Mouse (Mus musculus): Measurements from ENCODE around the gene Gltpd2. TPM values are rescaled to one million over a fixed set of nuclear protein-coding genes. Genes with fewer than 3 reads are reported as not detected.

Gltpd2 gene
- total RNA-seq, 2 experiments from 2014 or later, result not detected

DNA sequence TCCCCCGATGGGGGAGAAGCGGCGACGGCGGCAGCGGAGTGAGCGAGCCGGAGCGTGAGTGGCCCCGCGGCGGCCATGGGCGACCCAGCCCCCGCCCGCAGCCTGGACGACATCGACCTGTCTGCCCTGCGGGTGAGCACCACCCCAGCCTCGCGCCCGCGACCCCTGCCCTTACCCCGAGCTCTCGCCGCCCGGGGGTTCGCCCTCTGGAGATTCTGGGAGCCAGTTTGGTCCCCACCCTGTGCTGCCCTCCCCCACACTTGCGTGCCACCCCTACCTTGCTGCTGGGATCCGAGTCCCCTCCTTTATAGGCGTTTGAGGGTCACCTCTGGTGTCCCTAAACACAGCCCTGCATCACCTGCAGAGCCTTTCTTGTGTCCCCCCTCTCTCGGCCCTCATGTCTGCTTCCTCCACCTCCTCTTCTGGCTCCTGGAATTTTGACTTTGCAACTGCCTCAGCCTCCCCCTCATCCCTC is 44.0 kb downstream of the Gltpd2 start:
- DNase-seq (ENCODE audit: low spot score in 2 of 2), result no peak

- peak in 1 of 2 experiments; percentile 26 for DNase-seq (ENCODE audit: low spot score in 2 of 2)
These were observed 44.7 kb downstream of the Gltpd2 start for GRCm38 (mm10) chr11:70563470-70564275.

DNA sequence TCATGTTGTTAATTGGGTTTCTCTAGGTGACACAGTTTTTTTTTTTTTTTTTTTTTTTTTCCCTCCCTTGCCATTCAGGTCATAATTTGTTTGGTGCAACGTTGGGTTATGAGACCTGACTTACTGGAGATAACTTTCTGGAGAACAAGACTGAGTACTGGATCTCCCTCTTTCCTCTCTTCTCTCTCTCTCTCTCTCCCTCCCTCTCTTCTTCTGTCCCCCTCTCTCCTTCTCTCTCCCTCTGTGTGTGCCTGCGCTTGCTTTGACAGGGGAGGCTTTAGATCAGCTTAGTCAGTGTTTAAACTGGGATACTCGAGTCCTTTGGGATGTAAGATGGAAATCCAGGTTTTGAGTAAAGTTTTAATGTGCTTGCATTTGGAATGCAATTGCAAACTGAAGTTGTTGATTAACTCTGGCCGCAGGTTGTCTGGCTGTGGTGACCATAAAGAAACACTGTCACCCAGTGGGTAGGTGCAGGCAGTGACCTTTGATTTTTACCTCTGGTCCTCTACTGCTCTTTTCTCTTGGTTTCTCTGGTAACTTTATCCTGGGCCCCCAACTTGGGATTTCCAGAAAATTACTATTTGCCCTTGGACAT is 45.4 kb downstream of the Gltpd2 start:
- DNase-seq (ENCODE audit: low spot score in 2 of 2), result no peak

DNA sequence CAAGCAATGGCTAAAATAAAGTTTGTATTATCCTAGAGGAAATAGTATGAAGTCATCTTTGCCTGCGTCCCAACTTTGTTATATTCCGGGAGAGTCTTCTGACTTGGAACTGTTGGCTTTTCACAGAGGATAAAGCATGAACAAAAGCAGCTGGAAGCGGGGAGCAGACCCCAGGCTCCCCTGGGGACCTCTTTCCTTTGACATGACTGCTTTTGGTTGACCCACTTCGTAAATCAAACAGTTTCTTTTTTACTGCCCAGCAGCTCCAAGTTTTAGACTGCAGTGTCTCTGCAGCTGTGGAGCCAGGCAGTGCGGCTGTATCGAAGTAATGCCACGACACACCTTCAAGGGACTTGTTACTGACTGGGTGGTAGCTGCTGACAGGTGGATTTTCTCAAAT is 47.6 kb downstream of the Gltpd2 start:
- DNase-seq (ENCODE audit: low spot score in 2 of 2), result no peak

Other genes with a start within 250 kb of the Gltpd2 start
- gene Alox12e, start 196.6 kb upstream of the Gltpd2 start, total RNA-seq (2021), result not detected
- 1 to 10 TPM; 2.8 to 7.9 TPM for gene Alox15, start 167.2 kb upstream of the Gltpd2 start, total RNA-seq (2021)
- gene Pelp1, start 109.2 kb upstream of the Gltpd2 start, total RNA-seq (2021), result 10 to 100 TPM; 17.3 to 21.3 TPM
- gene Arrb2, start 86.6 kb upstream of the Gltpd2 start, total RNA-seq (2021), result 10 to 100 TPM; 21.4 to 25.4 TPM
- 10 to 100 TPM; 17.0 to 18.0 TPM for gene Med11, start 67.3 kb upstream of the Gltpd2 start, total RNA-seq (2021)
- gene Zmynd15, start 59.8 kb upstream of the Gltpd2 start, total RNA-seq (2021), result 1 to 10 TPM; 2.8 to 2.9 TPM
- 10 to 100 TPM; 11.3 to 18.3 TPM for gene Cxcl16, start 59.2 kb upstream of the Gltpd2 start, total RNA-seq (2021)
- not detected for gene Tm4sf5, start 14.0 kb upstream of the Gltpd2 start, total RNA-seq (2021)
- not detected for gene Vmo1, start 4.6 kb upstream of the Gltpd2 start, total RNA-seq (2021)
- gene Psmb6, start 6.2 kb downstream of the Gltpd2 start, total RNA-seq (2021), result 100 to 1,000 TPM; 271 to 281 TPM
- gene Gm40193, start 13.7 kb downstream of the Gltpd2 start, total RNA-seq (2021), result not detected
- 1 to 10 TPM; 6.8 to 8.2 TPM for gene Pld2, start 20.9 kb downstream of the Gltpd2 start, total RNA-seq (2021)
- 10 to 100 TPM; 45.8 to 49.6 TPM for gene Mink1, start 43.7 kb downstream of the Gltpd2 start, total RNA-seq (2021)
- gene 4930544D05Rik, start 96.7 kb downstream of the Gltpd2 start, total RNA-seq (2021), result not detected
- gene Chrne, start 100.0 kb downstream of the Gltpd2 start, total RNA-seq (2021), result under 1 TPM in 1 of 2 experiments, not detected in 1; 0.38 TPM
- gene Gp1ba, start 119.9 kb downstream of the Gltpd2 start, total RNA-seq (2021), result under 1 TPM in 1 of 2 experiments, not detected in 1; 0.22 TPM
- gene Rnf167, start 128.0 kb downstream of the Gltpd2 start, total RNA-seq (2021), result 10 to 100 TPM; 72.6 to 80.7 TPM
- gene Slc25a11, start 128.3 kb downstream of the Gltpd2 start, total RNA-seq (2021), result 100 to 1,000 TPM; 131 to 138 TPM
- 100 to 1,000 TPM; 619 to 923 TPM for gene Pfn1, start 135.4 kb downstream of the Gltpd2 start, total RNA-seq (2021)
- gene Eno3, start 138.0 kb downstream of the Gltpd2 start, total RNA-seq (2021), result 10 to 100 TPM; 29.0 to 44.2 TPM
- 10 to 100 TPM; 70.4 to 91.3 TPM for gene Spag7, start 150.2 kb downstream of the Gltpd2 start, total RNA-seq (2021)
- gene Camta2, start 168.9 kb downstream of the Gltpd2 start, total RNA-seq (2021), result 10 to 100 TPM; 43.7 to 54.7 TPM
- gene Inca1, start 181.0 kb downstream of the Gltpd2 start, total RNA-seq (2021), result 10 to 100 TPM in 1 of 2 experiments, 1 to 10 TPM in 1; 6.8 to 14.0 TPM
- gene Kif1c, start 181.4 kb downstream of the Gltpd2 start, total RNA-seq (2021), result 100 to 1,000 TPM; 153 to 212 TPM
- 1 to 10 TPM; 9.2 to 9.5 TPM for gene Zfp3, start 245.0 kb downstream of the Gltpd2 start, total RNA-seq (2021)

All from adrenal gland, adult 18-20 months (tissue).